Mouse (Mus musculus): ENCODE data around the gene Vav3.

The Vav3 gene

GRCm38 (mm10) chr3:109352690-109353089, 12.2 kb downstream of the Vav3 start:
- DNase-seq (ENCODE audit: low spot score) = no peak

DNA sequence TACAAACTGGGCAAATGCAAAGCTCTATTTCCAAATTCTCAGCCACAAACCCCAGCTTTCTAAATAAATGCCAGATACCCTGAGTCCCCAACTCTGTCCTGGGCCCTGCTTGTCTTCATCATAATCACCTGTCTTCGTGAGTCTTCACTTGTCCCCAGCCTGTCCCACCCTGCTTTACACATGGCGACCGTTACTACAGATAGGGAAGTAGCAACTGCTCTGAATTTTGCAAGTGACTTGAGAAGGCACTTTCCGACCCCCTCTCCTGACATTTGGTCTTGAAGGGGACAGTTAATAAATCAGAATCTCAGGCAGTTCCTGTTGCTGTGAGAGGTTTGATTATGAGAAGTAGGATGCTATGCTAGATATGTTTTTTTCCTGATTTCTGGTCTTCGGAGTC, 13.4 kb downstream of the Vav3 start:
- DNase-seq (ENCODE audit: low spot score) = no peak

- DNase-seq (ENCODE audit: low spot score) = no peak
Measured at GRCm38 (mm10) chr3:109355158-109355557, 14.7 kb downstream of the Vav3 start.

GRCm38 (mm10) chr3:109360746-109361145, 20.3 kb downstream of the Vav3 start:
- no peak for DNase-seq (ENCODE audit: low spot score)

- no peak for DNase-seq (ENCODE audit: low spot score)
Measured at GRCm38 (mm10) chr3:109361882-109362281, 21.4 kb downstream of the Vav3 start.

DNA sequence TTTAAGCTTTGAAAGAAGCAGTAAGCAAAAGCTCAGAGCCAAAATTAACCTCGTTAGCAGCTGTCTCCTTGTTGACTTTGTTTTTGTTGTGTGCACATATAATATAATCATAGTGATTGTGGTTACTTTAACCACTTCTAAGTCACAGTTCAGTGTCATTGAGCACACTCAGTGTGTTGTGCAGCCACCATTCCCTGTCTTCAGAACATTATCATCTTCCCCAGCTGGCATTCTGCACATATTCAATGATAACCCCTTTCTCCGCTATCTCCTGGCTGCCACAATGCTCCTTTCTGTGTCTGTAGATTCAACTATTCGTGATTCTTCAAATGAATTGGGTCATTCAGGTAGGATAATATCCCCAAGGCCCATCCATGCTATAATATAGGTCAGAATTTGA, 21.9 kb downstream of the Vav3 start:
- DNase-seq (ENCODE audit: low spot score) = no peak

DNA sequence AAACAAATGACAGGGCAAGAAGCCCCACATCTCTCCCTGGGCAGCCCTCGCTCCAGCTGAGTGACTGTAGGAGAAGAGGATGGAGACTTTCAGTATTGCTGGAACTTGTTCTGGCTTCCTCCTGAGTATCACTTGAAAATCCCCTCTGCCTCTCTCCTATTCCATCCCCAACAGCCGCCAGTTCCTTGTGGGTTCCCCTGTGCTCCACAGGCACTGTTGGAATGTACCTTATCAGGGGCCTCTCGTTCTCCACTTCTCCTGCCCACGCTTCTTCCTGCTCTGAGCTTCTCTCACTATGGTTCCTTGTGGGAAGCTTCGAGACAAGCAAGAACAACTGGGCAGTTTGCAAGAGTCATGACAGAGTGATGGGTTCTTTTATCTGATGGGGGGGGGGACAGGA, 23.1 kb downstream of the Vav3 start:
- no peak for DNase-seq (ENCODE audit: low spot score)

GRCm38 (mm10) chr3:109365875-109366274, 25.4 kb downstream of the Vav3 start:
- DNase-seq (ENCODE audit: low spot score) = no peak

GRCm38 (mm10) chr3:109366411-109366851, 26.0 kb downstream of the Vav3 start:
- DNase-seq (ENCODE audit: low spot score) = no peak

GRCm38 (mm10) chr3:109368383-109369289, 28.2 kb downstream of the Vav3 start:
- DNase-seq (ENCODE audit: low spot score) = no peak

- DNase-seq (ENCODE audit: low spot score) = no peak
Measured at GRCm38 (mm10) chr3:109371576-109371975, 31.1 kb downstream of the Vav3 start.

DNA sequence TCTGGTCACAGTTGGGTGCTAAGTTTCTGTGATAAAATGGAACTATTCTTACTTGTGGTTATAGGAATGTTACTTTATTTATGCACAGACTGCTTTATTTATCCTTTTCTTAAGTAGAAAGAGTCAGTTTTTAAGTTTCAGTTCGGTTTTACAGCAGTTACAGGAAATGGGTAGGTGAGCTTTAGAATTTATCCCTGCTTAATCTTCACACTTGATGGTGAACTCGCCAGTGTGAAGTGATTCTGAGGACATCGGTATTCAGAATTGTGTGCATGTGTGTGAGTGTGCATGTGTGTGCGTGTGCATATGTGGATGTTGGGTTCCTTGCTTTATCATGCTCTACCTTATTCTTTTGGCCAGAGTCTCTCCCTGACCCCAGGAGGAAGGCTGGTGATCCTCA, 32.2 kb downstream of the Vav3 start:
- DNase-seq (ENCODE audit: low spot score) = no peak

- DNase-seq (ENCODE audit: low spot score) = no peak
Measured at GRCm38 (mm10) chr3:109378278-109378677, 37.8 kb downstream of the Vav3 start.

DNA sequence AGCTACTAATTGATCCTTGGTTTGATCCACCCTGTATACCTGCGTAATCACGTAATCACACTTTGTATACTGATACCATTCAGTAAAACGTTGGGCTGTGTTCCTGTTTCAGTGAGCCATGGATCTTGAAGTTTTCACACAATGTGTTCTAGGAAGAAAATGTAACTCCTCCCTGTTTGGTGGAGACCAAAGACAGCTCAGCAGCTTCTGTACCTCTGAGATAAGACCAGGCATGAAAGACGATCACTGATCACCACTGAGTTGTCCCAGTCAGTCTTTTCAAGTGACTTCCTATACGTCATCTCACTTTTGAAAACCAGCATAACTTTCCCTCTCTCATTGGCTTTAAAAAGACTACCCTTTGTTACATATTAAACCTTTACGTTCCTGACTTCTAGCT, 38.2 kb downstream of the Vav3 start:
- peak; percentile 72 for DNase-seq (ENCODE audit: low spot score)

- no peak for DNase-seq (ENCODE audit: low spot score)
Measured at GRCm38 (mm10) chr3:109388730-109389129, 48.3 kb downstream of the Vav3 start.

- no peak for DNase-seq (ENCODE audit: low spot score)
Measured at GRCm38 (mm10) chr3:109401527-109401926, 61.1 kb downstream of the Vav3 start.

- no peak for DNase-seq (ENCODE audit: low spot score)
Measured at GRCm38 (mm10) chr3:109411294-109411693, 70.8 kb downstream of the Vav3 start.

- no peak for DNase-seq (ENCODE audit: low spot score)
Measured at GRCm38 (mm10) chr3:109420403-109420802, 80.0 kb downstream of the Vav3 start.

- DNase-seq (ENCODE audit: low spot score) = no peak
Measured at GRCm38 (mm10) chr3:109421019-109421418, 80.6 kb downstream of the Vav3 start.

DNA sequence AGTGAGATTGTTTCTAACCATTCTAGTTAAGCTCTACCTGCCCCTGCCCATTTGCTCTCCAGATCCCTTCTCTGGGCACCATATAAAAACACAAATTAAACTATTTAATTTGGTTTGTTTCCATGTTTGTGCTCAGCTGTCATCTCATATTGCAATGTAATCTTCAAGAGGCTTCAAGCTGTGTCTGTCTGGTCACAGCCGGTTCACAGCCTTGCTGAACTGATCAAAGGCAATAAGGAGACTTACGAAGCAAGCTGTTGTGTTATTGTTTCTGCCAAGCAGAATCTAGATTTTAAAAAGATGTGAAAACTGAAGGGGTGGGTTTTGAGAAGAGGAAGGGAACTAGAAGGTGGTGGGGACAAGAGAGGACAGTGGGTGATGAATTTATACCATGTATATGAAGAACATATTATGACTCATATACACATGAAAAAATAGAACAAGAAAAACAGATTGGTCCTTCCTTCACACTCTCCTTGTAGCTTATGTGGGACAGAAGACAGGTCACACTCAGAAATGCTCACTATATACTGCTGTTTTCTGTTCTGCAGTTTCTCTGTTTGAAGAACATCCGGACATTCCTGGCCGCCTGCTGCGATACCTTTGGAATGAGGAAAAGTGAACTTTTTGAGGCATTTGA, 83.1 kb downstream of the Vav3 start:
- DNase-seq (ENCODE audit: low spot score) = no peak

GRCm38 (mm10) chr3:109431285-109431684, 90.8 kb downstream of the Vav3 start:
- no peak for DNase-seq (ENCODE audit: low spot score)

- no peak for DNase-seq (ENCODE audit: low spot score)
Measured at GRCm38 (mm10) chr3:109438552-109438951, 98.1 kb downstream of the Vav3 start.

GRCm38 (mm10) chr3:109439253-109439652, 98.8 kb downstream of the Vav3 start:
- DNase-seq (ENCODE audit: low spot score) = no peak
